Mouse (Mus musculus): Measurements from ENCODE around the gene Dcakd. TPM values are rescaled to one million over a fixed set of nuclear protein-coding genes. Genes with fewer than 3 reads are reported as not detected.

The Dcakd gene
- 57.4 and 59.6 TPM in 2 replicates for polyA plus RNA-seq (2012; rRNA removed)

- Histone ChIP-seq H3K4me3 (ENCODE audit: insufficient read depth, low read length) (peak within 1 kb of the TSS; percentile 62), H3K27ac (ENCODE audit: insufficient read depth, low read length) (peak within 1 kb of the TSS; percentile 51)
Measured at GRCm38 (mm10) chr11:103028176-103028891, at the start of gene Dcakd, which contains the start of gene Nmt1. Dcakd (minus strand) TSS chr11:103028333. Nmt1 (plus strand) TSS chr11:103028190.

GRCm38 (mm10) chr11:103076581-103076980 is 48.4 kb upstream of the Dcakd start:
- Histone ChIP-seq H3K4me3 (ENCODE audit: insufficient read depth, low read length) (no peak overlapping the region), H3K27ac (ENCODE audit: insufficient read depth, low read length) (no peak overlapping the region), H3K4me1 (ENCODE audit: control insufficient read depth, insufficient read depth, low read length) (no peaks in the 10 kb centered on the region; the same call in 1 of the 2 replicates)
- TF ChIP-seq POLR2A (IDR thresholded peaks at IDR 0.05; ENCODE audit: extremely low read depth, insufficient read depth, low read length) (no peak), CTCF (IDR thresholded peaks at IDR 0.05; ENCODE audit: extremely low read depth, insufficient read depth, low read length) (no peak)

More at GRCm38 (mm10) chr11:103028176-103028891, at the start of gene Dcakd, which contains the start of gene Nmt1:
- H3K4me1 ChIP-seq (ENCODE audit: control insufficient read depth, insufficient read depth, low read length): peaks cover 10% of the 10 kb centered on the region
- TF ChIP-seq CTCF (IDR thresholded peaks at IDR 0.05; ENCODE audit: extremely low read depth, insufficient read depth, low read length) (no peak), POLR2A (IDR thresholded peaks at IDR 0.05; ENCODE audit: extremely low read depth, insufficient read depth, low read length) (peak; percentile 88)

GRCm38 (mm10) chr11:103076010-103076409 is 47.9 kb upstream of the Dcakd start:
- Histone ChIP-seq H3K4me3 (ENCODE audit: insufficient read depth, low read length) (no peak overlapping the region), H3K27ac (ENCODE audit: insufficient read depth, low read length) (no peak overlapping the region), H3K4me1 (ENCODE audit: control insufficient read depth, insufficient read depth, low read length) (no peaks in the 10 kb centered on the region; the same call in 1 of the 2 replicates)
- no peak for TF ChIP-seq CTCF (IDR thresholded peaks at IDR 0.05; ENCODE audit: extremely low read depth, insufficient read depth, low read length)
- no peak for TF ChIP-seq POLR2A (IDR thresholded peaks at IDR 0.05; ENCODE audit: extremely low read depth, insufficient read depth, low read length)

DNA sequence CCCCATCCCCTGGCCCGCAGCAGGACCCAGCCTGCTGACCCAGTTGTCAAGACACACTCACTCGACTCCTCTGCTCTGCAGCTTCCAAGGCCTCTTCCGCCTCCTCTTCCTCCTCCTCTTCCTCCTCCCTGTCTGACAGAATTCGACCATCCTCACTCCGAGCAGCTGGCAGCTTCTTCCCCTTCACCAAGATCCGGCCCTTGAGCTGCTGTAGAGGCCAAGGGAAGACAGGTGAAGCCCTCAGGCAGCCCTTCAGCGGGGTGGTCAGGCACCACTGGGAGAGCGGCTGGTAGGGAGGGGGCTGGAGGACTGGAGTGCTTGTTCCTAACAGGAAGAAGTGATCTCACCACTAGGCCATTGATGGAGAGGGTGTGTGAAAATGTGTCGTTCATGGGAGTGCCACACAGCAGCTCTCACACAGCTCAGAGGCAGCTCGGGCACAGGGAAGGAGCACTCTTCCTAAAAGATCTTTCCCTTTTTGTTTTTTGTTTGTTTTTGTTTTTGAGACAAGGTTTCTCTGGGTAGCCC is 46.7 kb upstream of the Dcakd start:
- no peak for TF ChIP-seq CTCF (IDR thresholded peaks at IDR 0.05; ENCODE audit: extremely low read depth, insufficient read depth, low read length)
- TF ChIP-seq POLR2A (IDR thresholded peaks at IDR 0.05; ENCODE audit: extremely low read depth, insufficient read depth, low read length): no peak
- Histone ChIP-seq H3K4me3 (ENCODE audit: insufficient read depth, low read length) (no peak overlapping the region), H3K27ac (ENCODE audit: insufficient read depth, low read length) (no peak overlapping the region), H3K4me1 (ENCODE audit: control insufficient read depth, insufficient read depth, low read length) (no peaks in the 10 kb centered on the region; the same call in 1 of the 2 replicates)

GRCm38 (mm10) chr11:103074121-103074650 is 46.1 kb upstream of the Dcakd start:
- TF ChIP-seq CTCF (IDR thresholded peaks at IDR 0.05; ENCODE audit: extremely low read depth, insufficient read depth, low read length) (no peak), POLR2A (IDR thresholded peaks at IDR 0.05; ENCODE audit: extremely low read depth, insufficient read depth, low read length) (no peak)
- Histone ChIP-seq H3K27ac (ENCODE audit: insufficient read depth, low read length) (no peak overlapping the region), H3K4me3 (ENCODE audit: insufficient read depth, low read length) (no peak overlapping the region), H3K4me1 (ENCODE audit: control insufficient read depth, insufficient read depth, low read length) (no peaks in the 10 kb centered on the region; the same call in 1 of the 2 replicates)

DNA sequence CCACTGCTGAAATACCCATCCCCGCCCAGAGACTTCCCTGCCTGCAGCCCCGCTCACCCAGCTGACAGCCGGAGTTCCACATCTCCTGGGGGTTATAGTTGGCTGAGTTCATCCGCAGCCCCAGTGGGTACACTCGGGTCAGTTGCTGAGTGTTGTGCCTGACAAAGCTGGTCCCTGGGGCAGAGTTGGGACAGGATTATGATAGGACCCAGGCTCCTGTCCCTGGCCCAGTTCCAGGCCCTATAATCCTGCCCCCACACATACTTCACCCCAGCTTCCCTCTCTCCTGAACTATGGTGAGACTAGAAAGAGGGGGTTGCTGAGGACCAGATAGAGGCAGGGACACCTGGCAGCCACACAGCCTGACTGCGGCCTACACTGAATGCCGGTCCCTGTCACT is 45.5 kb upstream of the Dcakd start:
- TF ChIP-seq CTCF (IDR thresholded peaks at IDR 0.05; ENCODE audit: extremely low read depth, insufficient read depth, low read length) (no peak), POLR2A (IDR thresholded peaks at IDR 0.05; ENCODE audit: extremely low read depth, insufficient read depth, low read length) (no peak)
- no peak overlapping the region for H3K27ac ChIP-seq (ENCODE audit: insufficient read depth, low read length)

GRCm38 (mm10) chr11:103070322-103070880 is 42.3 kb upstream of the Dcakd start:
- H3K4me3 ChIP-seq (ENCODE audit: insufficient read depth, low read length): no peak overlapping the region
- TF ChIP-seq CTCF (IDR thresholded peaks at IDR 0.05; ENCODE audit: extremely low read depth, insufficient read depth, low read length): no peak
- TF ChIP-seq POLR2A (IDR thresholded peaks at IDR 0.05; ENCODE audit: extremely low read depth, insufficient read depth, low read length): no peak
- no peak overlapping the region for H3K27ac ChIP-seq (ENCODE audit: insufficient read depth, low read length)

More for the DNA sequence above, 45.5 kb upstream of the Dcakd start:
- Histone ChIP-seq H3K4me3 (ENCODE audit: insufficient read depth, low read length) (no peak overlapping the region), H3K4me1 (ENCODE audit: control insufficient read depth, insufficient read depth, low read length) (no peaks in the 10 kb centered on the region; the same call in 1 of the 2 replicates)

GRCm38 (mm10) chr11:103069731-103070130 is 41.6 kb upstream of the Dcakd start:
- Histone ChIP-seq H3K4me1 (ENCODE audit: control insufficient read depth, insufficient read depth, low read length) (no peaks in the 10 kb centered on the region), H3K4me3 (ENCODE audit: insufficient read depth, low read length) (no peak overlapping the region)
- TF ChIP-seq CTCF (IDR thresholded peaks at IDR 0.05; ENCODE audit: extremely low read depth, insufficient read depth, low read length) (no peak), POLR2A (IDR thresholded peaks at IDR 0.05; ENCODE audit: extremely low read depth, insufficient read depth, low read length) (no peak)

More at GRCm38 (mm10) chr11:103070322-103070880, 42.3 kb upstream of the Dcakd start:
- no peaks in the 10 kb centered on the region; the same call in 1 of the 2 replicates for H3K4me1 ChIP-seq (ENCODE audit: control insufficient read depth, insufficient read depth, low read length)

GRCm38 (mm10) chr11:103068884-103069283 is 40.8 kb upstream of the Dcakd start:
- no peak for TF ChIP-seq CTCF (IDR thresholded peaks at IDR 0.05; ENCODE audit: extremely low read depth, insufficient read depth, low read length)
- Histone ChIP-seq H3K4me1 (ENCODE audit: control insufficient read depth, insufficient read depth, low read length) (no peaks in the 10 kb centered on the region), H3K27ac (ENCODE audit: insufficient read depth, low read length) (no peak overlapping the region), H3K4me3 (ENCODE audit: insufficient read depth, low read length) (no peak overlapping the region)

More at GRCm38 (mm10) chr11:103069731-103070130, 41.6 kb upstream of the Dcakd start:
- no peak overlapping the region for H3K27ac ChIP-seq (ENCODE audit: insufficient read depth, low read length)

Measured in cortical plate, adult 2 months (tissue).